Mouse (Mus musculus): Measurements from ENCODE around the gene 1700047I17Rik2. TPM values are rescaled to one million over a fixed set of nuclear protein-coding genes. Genes with fewer than 3 reads are reported as not detected.

1700047I17Rik2 gene
- 17.4 TPM for total RNA-seq (2023)

DNA sequence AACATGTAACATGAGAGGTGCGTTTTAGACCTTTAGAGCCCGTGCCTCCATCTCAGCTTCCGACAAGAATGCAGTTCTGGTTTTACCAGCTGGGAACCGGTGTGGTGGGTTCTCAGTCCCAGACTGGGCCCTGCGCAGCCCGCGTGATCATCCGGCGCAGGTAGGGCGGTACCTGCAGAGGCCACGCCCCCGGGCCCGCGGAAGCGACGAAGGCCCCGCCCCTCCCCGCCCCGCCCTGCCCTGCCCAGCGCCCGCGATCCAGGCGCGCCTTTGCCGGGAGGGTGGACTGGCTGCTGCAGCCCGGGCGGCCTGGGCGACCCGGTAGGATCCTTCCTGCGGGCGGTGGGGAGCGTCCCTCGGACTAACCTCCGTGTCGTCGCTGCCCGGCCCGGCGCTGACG lies at the start of gene 1700047I17Rik2:
Gene 1700047I17Rik2, plus strand, starts transcription at position 287 of the 400 bp plus-strand sequence.

DNA sequence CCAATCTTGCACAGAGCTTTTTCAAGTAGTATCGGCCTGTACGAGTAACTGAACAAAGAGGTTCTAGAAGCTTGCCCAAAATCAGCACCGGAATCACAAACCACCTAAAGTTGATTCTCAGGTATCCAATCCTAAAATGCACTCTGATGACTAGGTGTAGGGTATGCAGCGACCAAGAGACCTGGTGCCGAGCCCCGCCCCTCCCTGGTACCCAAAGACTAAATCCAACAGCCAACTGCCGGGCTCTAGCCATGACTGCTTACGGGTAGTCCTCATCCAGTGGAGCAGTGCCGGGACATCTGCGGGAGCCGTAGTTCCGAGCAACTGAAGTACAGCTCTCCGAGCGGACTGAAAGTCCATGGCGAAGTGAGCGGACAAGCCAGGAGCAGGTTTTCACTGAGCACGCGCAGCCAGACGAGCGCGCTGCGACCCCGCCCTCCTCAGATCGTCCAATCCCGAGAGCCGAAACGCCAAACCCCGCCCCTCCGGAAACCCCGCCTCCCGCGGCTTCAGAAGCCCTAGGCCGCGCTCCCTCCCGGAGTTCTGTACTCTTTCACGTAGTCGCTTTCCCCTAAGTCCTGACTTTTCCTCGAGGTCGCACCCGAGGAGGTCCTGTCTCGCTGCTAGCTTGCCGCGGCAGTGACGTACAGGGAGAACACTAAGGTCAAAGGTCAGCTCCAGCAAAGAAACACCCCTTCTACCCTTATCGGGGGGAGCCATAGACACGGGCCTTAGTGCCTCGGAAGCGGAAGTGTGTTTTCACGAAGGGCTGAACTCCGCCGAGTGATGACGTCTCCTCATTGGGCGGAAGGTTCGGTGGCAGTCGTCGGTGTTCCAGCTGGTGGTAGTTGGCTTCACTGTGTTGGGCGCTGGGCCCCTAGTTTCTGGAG lies 44.6 kb upstream of the 1700047I17Rik2 start, which contains the start of gene Srp54b:
Gene Srp54b, plus strand, starts transcription at position 546 of the 890 bp plus-strand sequence.

DNA sequence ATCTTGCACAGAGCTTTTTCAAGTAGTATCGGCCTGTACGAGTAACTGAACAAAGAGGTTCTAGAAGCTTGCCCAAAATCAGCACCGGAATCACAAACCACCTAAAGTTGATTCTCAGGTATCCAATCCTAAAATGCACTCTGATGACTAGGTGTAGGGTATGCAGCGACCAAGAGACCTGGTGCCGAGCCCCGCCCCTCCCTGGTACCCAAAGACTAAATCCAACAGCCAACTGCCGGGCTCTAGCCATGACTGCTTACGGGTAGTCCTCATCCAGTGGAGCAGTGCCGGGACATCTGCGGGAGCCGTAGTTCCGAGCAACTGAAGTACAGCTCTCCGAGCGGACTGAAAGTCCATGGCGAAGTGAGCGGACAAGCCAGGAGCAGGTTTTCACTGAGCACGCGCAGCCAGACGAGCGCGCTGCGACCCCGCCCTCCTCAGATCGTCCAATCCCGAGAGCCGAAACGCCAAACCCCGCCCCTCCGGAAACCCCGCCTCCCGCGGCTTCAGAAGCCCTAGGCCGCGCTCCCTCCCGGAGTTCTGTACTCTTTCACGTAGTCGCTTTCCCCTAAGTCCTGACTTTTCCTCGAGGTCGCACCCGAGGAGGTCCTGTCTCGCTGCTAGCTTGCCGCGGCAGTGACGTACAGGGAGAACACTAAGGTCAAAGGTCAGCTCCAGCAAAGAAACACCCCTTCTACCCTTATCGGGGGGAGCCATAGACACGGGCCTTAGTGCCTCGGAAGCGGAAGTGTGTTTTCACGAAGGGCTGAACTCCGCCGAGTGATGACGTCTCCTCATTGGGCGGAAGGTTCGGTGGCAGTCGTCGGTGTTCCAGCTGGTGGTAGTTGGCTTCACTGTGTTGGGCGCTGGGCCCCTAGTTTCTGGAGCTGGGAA lies 30.5 kb downstream of the 1700047I17Rik2 start, which contains the start of gene Srp54c:
Gene Srp54c, plus strand, starts transcription at position 543 of the 894 bp plus-strand sequence.

Other genes with a start within 250 kb of the 1700047I17Rik2 start
- not detected for gene Gm20403, start 213.1 kb upstream of the 1700047I17Rik2 start, total RNA-seq (2023)
- gene Baz1a, start 185.2 kb upstream of the 1700047I17Rik2 start, total RNA-seq (2023): 91.7 TPM
- gene 2700097O09Rik, start 119.5 kb upstream of the 1700047I17Rik2 start, total RNA-seq (2023): 9.2 TPM
- 59.0 TPM for gene Srp54a, start 119.3 kb upstream of the 1700047I17Rik2 start, total RNA-seq (2023)
- gene Fam177a, start 75.1 kb upstream of the 1700047I17Rik2 start, total RNA-seq (2023): not detected
- 35.2 TPM for gene Srp54b, start 44.5 kb upstream of the 1700047I17Rik2 start, total RNA-seq (2023)
- 23.7 TPM for gene Srp54c, start 30.6 kb downstream of the 1700047I17Rik2 start, total RNA-seq (2023)
- 9.8 TPM for gene 1110008L16Rik, start 100.0 kb downstream of the 1700047I17Rik2 start, total RNA-seq (2023)
- gene Ppp2r3c, start 103.4 kb downstream of the 1700047I17Rik2 start, total RNA-seq (2023): 27.5 TPM
- gene Psma6, start 184.6 kb downstream of the 1700047I17Rik2 start, total RNA-seq (2023): 95.1 TPM

All from CD4-positive naive resting alpha-beta T cell, adult 76 days (primary cell).